Mouse (Mus musculus) heart, adult 2 months (tissue): ENCODE results near the gene Fbxo17. TPM values are rescaled to one million over a fixed set of nuclear protein-coding genes. Genes with fewer than 3 reads are reported as not detected.
A peak's percentile ranks its signal among the peaks of the same experiment; 100 is the strongest.
"Not testable (repeated sequence)": the region's sequence is repeated elsewhere in the genome, so short reads cannot be mapped to it uniquely, and the experiment has no call there.

Source experiments
- DNase-seq, 2 experiments: peaks; one replicate each; pipeline ENCODE4 v3.0.0; 2021
- H3K27ac ChIP-seq: fragments of 200-600 bp; 2 replicates; pipeline ENCODE4 v1.8.1; 2022
- H3K27me3 ChIP-seq: fragments of 200-500 bp; 2 replicates; pipeline ENCODE4 v1.6.1; 2012; ENCODE audit warnings: mild to moderate bottlenecking, low read length, inconsistent platforms, mixed read lengths; ENCODE audit not compliant: control insufficient read depth, insufficient read depth
- H3K36me3 ChIP-seq: fragments of 200-500 bp; 2 replicates; pipeline ENCODE4 v1.6.1; 2012; ENCODE audit warnings: low read length, inconsistent platforms; ENCODE audit not compliant: control insufficient read depth, insufficient read depth
- H3K4me1 ChIP-seq: fragments of 200-500 bp; 2 replicates; pipeline ENCODE4 v1.6.1; 2011; ENCODE audit warnings: low read length; ENCODE audit not compliant: control insufficient read depth, insufficient read depth
- H3K4me3 ChIP-seq: fragments of 200-600 bp; 2 replicates; pipeline ENCODE4 v1.8.1; 2022
- H3K79me2 ChIP-seq: fragments of 200-500 bp; replicated peaks from 2 replicates; pipeline ENCODE4 v1.6.1; 2012; ENCODE audit warnings: mild to moderate bottlenecking, inconsistent platforms, low read length, moderate library complexity, mixed read lengths; ENCODE audit not compliant: control insufficient read depth, insufficient read depth
- H3K9ac ChIP-seq: fragments of 200-500 bp; 2 replicates; pipeline ENCODE4 v1.6.1; 2012; ENCODE audit warnings: low read depth, mild to moderate bottlenecking, control low read depth, inconsistent platforms, low read length, mixed read lengths
- CTCF ChIP-seq: fragments of 200-600 bp; IDR thresholded peaks from 2 replicates; pipeline ENCODE4 v1.8.1; 2022; ENCODE audit warnings: antibody characterized with exemption, mild to moderate bottlenecking, moderate library complexity
- EP300 ChIP-seq: fragments of 200-500 bp; IDR thresholded peaks from 2 replicates; pipeline ENCODE4 v1.6.1; 2011; ENCODE audit warnings: low read depth, low read length, control low read depth; ENCODE audit not compliant: insufficient read depth
- POLR2A ChIP-seq: fragments of 200-500 bp; IDR thresholded peaks from 2 replicates; pipeline ENCODE4 v1.6.1; 2011; ENCODE audit warnings: mild to moderate bottlenecking, low read depth, low read length, control low read depth; ENCODE audit not compliant: insufficient read depth
- WGBS: fragments of 180-500 bp; shearing (Covaris S2); methylation state at CpG from one replicate; pipeline ENCODE4 v1.1.7; 2018; 5-methylcytosine and 5-hydroxymethylcytosine counted together
- intact Hi-C: fragments of 180-260 bp; cut with DNase I; formaldehyde crosslinking; loops from one replicate; pipeline ENCODE4 v1.15.1; 2025
- long read RNA-seq: library from polyadenylated mRNA; stranded (forward); transcript quantifications from one replicate; pipeline ENCODE4 v2.0.0, GENCODE M21; 2021
- polyA plus RNA-seq: library from polyadenylated mRNA; depleted of rRNA; stranded (reverse); fragments of >200 nt; gene quantifications from 2 replicates; pipeline ENCODE4 v1.2.3, GENCODE M21; 2012; rRNA removed
- total RNA-seq, 2 experiments: library from RNA; stranded (reverse); gene quantifications; 2 replicates each; pipeline ENCODE4 v1.2.3; 2021

Gene Fbxo17
- under 1 TPM; 0.37 to 0.57 TPM for total RNA-seq
- 1.7 and 2.0 TPM in 2 replicates for polyA plus RNA-seq
- long read RNA-seq, partial matches to known transcripts: 0 of 1 reads
- long read RNA-seq, other reads (novel, unspliced or antisense): 0 of 1 reads

DNA sequence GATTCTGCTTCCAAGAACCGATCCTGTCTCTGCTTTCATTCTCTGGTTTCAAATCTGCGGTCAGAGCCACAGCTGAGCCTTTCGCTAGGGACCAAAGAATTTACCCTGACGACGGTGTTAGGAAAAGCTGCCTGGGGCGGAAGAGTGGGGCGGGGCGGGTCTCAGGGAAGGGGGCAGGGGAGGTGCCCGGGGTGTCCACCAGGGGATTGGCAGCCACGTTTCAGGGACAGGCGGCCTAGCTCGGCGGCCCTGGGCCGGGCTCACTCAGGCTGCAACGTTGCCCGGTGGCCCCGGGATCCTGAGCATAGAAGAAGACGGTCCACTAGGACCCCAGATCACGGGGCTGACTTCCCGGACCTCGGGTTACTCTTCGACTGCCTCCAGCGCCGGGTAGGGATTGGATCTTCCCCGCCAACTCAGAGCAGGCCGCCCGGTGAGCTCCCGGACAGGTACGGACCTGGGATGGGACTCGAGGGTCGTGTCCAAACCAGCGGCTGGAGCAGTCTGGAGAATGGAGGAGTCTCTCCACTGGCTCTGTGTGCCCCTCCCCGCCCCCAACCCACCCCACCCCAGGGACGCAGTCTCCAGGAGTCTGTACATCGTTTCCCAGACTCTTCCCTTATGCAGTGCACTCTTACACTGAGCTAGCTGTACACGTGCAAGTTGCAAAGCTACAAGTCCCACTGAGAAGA is at the start of gene Fbxo17:
Fbxo17 (plus strand) TSS at position 215 of the 692 bp plus-strand sequence.
- Histone ChIP-seq H3K27me3 (no peaks in the 10 kb centered on the region), H3K4me3 (peak within 1 kb of the TSS; percentile 48), H3K27ac (no peak within 1 kb of the TSS), H3K79me2 (no peaks in the 10 kb centered on the region), H3K9ac (peak within 1 kb of the TSS; percentile 82), H3K4me1 (no peaks in the 10 kb centered on the region), H3K36me3 (no peaks in the 10 kb centered on the region)
- TF ChIP-seq EP300: no peak
- TF ChIP-seq CTCF: peak; percentile 58
- intact Hi-C loops: no loop called here
- WGBS: 6% methylated on average over 36 of the region's 36 CpGs
- peak; percentile 64 to 66 for DNase-seq

DNA sequence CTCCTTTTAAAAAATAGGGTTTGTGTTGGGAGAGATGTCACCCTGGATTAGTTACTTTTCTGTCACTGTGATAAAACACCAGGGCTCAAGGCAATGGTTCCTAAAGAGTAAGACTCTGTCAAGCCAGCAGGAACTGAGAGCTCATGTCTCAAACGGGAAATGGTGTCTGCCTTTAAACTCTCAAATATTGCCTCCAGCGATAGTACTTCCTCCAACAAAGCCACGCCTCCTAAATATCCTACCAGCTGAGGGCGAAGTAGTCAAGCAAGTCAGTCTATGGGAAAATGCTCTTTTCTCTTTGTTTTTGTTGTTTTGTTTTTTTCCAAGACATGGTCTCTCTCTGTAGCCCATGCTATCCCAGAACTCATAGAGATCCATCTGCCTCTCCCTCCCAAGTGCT is 45.4 kb upstream of the Fbxo17 start:
- DNase-seq: no peak
- Histone ChIP-seq H3K36me3 (no peaks in the 10 kb centered on the region), H3K4me3 (no peak overlapping the region), H3K4me1 (no peaks in the 10 kb centered on the region), H3K27me3 (no peaks in the 10 kb centered on the region), H3K79me2 (no peaks in the 10 kb centered on the region), H3K9ac (no peak overlapping the region), H3K27ac (no peak overlapping the region)
- intact Hi-C loops: no loop called here
- no peak for TF ChIP-seq POLR2A
- TF ChIP-seq CTCF: no peak
- no peak for TF ChIP-seq EP300
- 38% methylated on average over 4 of the region's 4 CpGs for WGBS

DNA sequence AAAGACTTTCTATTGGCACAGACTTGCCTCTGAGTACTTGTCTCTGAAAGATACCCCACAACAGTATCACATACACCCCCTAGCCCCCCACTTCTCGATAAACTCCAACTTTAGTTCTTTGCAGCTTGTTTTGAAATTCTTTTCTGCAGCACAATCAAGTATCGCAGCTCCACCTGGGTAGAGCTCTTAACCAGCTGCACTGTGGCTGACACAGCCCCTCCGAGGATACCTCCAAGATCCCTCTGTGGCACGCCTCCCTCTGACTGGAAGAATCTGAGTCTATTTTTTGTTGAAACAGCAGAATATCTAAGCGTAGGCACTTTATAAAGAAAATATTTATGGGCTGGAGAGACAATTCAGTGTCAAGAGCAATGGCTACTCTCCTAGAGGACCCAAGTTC is 44.3 kb upstream of the Fbxo17 start:
- no peak overlapping the region for H3K4me3 ChIP-seq
- H3K79me2 ChIP-seq: no peaks in the 10 kb centered on the region
- H3K27ac ChIP-seq: no peak overlapping the region
- 87% methylated on average over 5 of the region's 5 CpGs for WGBS
- no peaks in the 10 kb centered on the region for H3K36me3 ChIP-seq
- no peak overlapping the region for H3K9ac ChIP-seq
- no peak for DNase-seq
- H3K4me1 ChIP-seq: no peaks in the 10 kb centered on the region
- intact Hi-C loops: no loop called here
- no peak for TF ChIP-seq CTCF
- TF ChIP-seq POLR2A: no peak
- no peak for TF ChIP-seq EP300
- 0 out of 2 replicates have a peak, but pooled peaks cover 3% of the 10 kb centered on the region for H3K27me3 ChIP-seq

DNA sequence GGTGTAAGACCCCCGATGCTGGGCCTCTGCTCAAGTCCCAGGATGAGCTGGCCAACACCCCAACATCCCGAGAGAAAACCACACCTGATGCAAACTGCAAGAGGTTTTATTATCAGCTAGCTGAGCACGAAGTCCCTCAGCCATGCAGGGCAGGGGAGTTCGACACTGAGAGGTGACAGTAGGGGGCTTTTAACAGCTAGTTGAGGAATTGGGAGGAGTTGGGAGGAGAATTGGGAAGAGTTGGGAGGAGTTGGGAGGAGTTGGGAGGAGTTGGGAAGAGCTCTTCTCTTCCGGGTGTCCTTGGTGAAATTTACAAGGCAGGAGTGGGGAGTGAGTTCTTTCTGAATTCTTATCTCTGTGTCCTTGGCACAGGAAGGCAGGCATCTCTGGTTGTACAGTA is 43.8 kb upstream of the Fbxo17 start:
- H3K27ac ChIP-seq, H3K36me3 ChIP-seq, H3K9ac ChIP-seq, H3K4me3 ChIP-seq, DNase-seq, intact Hi-C loops, H3K4me1 ChIP-seq, H3K27me3 ChIP-seq, H3K79me2 ChIP-seq: not testable (repeated sequence)
- WGBS: 52% methylated on average over 5 of the region's 5 CpGs

DNA sequence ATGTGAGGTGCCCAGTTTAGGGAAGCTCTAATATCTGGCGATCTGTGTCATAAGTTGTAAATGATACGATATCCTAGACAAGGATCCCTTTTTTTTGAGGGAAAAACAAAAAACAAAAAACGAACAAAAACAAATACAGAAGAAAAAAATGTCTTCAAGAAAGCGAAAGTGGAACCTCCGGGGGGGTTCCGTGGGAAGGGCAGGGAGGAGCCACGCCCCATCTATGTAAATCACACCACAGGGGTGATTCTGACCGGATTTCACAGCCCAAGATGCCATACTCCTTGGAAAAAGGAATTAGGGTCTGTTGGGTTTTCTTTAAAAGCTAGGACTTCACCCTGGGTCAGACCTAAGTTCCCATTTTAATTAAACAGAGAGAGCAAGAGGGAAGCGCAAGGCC is 41.6 kb upstream of the Fbxo17 start:
- Histone ChIP-seq H3K27me3 (0 out of 2 replicates have a peak, but pooled peaks cover 3% of the 10 kb centered on the region), H3K4me1 (no peaks in the 10 kb centered on the region), H3K36me3 (no peaks in the 10 kb centered on the region), H3K27ac (no peak overlapping the region), H3K9ac (no peak overlapping the region), H3K79me2 (no peaks in the 10 kb centered on the region), H3K4me3 (no peak overlapping the region)
- TF ChIP-seq EP300 (no peak), CTCF (no peak), POLR2A (no peak)
- 63% methylated on average over 9 of the region's 9 CpGs for WGBS
- intact Hi-C loops: no loop called here
- DNase-seq: no peak

- Histone ChIP-seq H3K27me3 (0 out of 2 replicates have a peak, but pooled peaks cover 3% of the 10 kb centered on the region), H3K36me3 (no peaks in the 10 kb centered on the region), H3K4me3 (no peak overlapping the region), H3K9ac (no peak overlapping the region), H3K27ac (no peak overlapping the region), H3K4me1 (no peaks in the 10 kb centered on the region), H3K79me2 (no peaks in the 10 kb centered on the region)
- no peak for TF ChIP-seq POLR2A
- peak; percentile 53 for TF ChIP-seq CTCF
- no peak for TF ChIP-seq EP300
- 38% methylated on average over 11 of the region's 11 CpGs for WGBS
- DNase-seq: peak in 1 of 2 experiments; percentile 13
- intact Hi-C loops: no loop called here
These were observed 40.9 kb upstream of the Fbxo17 start for GRCm38 (mm10) chr7:28675746-28676145.
